Mouse (Mus musculus) retina, postnatal 7 days (tissue): Measurements from ENCODE around the gene Erg.

Experiments used
- DNase-seq: peaks from one replicate; pipeline ENCODE4 v3.0.0-alpha.2; 2012; ENCODE audit warnings: low read depth, low spot score

Gene Erg

DNA sequence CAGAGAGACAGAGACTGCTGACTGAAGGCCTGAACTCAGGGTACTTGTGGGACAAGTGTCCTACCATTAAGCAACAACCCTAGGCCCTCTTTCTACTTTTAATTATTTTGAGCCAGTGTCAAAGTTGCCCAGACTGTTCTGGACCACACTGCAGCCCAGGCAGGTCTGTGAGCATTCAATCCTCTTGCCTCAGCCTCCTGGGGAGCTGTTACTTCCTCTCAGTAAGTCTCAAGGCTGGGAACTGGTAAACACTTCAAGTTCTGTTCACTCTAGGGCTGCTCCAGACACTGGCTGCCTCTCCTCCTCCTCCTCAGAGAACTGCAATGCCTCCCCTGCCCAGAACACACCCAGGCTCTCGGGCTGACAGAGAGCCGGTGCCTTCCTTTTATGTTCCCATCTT lies 140.0 kb downstream of the Erg start:
- no peak for DNase-seq

DNA sequence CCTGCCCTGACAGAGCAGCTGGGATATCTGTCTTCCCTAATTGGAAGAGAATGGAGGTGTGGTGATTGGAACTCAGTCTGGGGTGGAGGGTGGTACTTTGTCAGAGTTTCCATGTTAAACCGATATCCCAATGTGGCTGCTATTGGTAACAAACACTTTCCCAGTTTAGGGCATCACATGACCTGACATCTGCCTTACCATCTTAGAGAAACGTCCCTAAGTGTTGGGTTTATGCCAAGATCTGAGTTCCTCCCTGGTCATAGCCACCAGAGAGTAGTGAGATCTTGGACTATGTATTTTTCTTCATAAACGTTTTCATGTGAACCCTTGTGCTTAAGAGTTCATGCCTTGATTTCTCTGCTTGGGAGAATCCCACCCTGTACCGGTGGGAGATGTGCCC lies 144.4 kb downstream of the Erg start:
- no peak for DNase-seq

GRCm38 (mm10) chr16:95441179-95441578 lies 145.2 kb downstream of the Erg start:
- no peak for DNase-seq

- no peak for DNase-seq
These were observed 146.1 kb downstream of the Erg start for GRCm38 (mm10) chr16:95440334-95440733.

DNA sequence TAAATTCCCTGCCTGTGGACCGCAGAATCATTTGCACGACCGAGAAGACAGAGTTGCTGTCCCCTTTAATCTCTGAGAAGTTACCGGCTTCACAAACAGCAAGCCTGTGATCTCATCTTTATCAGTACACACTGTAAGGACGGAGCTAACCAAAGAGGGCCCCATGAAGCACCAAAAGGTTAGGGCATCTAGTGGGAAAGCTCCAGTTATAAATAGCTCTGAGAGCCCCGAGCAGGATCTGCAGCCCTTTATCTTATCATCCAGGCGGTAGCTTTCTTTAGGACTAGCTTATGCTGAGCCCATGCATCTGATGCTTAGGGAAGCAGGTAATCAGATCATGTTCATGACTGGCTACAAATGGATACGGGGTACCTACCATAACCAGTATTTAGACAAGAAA lies 146.6 kb downstream of the Erg start:
- DNase-seq: no peak

GRCm38 (mm10) chr16:95438848-95439540 lies 147.4 kb downstream of the Erg start:
- no peak for DNase-seq

DNA sequence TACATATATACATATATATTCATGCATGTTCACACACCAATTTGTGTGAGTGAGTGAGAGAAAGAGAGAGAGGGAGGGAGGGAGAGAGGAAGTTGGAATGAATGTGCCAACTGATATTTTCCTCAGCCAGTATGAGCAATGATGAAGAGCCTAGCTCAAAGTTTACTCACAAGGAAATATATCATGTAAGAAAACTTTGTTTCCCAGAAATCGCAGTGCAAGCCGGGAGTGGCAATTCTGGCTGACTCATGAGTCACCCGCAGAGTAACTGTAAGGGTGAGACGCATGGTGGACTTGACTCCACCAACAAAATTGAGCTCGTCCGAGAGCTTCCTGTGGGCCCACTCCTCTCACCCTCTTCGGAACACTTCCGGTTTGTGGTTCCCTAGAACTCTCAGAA lies 149.8 kb downstream of the Erg start:
- no peak for DNase-seq

DNA sequence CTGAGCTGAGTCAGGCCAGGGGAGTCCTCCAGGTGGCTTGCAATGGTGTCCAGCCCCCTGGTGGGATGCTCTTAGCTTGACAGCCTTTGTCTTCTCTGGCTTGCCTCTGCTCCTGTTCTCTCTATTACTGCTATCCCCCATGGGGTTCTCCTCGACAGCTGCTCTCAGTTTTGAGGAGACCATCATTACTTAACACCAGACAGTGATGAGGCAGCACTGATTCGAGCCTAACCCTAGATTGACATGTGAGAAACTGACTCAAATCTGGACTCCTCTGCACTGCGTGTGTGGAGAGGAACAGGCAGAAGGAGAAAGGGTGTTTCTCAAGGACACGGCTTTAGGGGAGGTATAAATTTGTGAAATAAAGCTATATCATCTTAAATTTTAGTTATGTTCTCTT lies 150.3 kb downstream of the Erg start:
- no peak for DNase-seq

GRCm38 (mm10) chr16:95434434-95434833 lies 152.0 kb downstream of the Erg start:
- no peak for DNase-seq

GRCm38 (mm10) chr16:95432540-95432971 lies 153.8 kb downstream of the Erg start:
- no peak for DNase-seq

DNA sequence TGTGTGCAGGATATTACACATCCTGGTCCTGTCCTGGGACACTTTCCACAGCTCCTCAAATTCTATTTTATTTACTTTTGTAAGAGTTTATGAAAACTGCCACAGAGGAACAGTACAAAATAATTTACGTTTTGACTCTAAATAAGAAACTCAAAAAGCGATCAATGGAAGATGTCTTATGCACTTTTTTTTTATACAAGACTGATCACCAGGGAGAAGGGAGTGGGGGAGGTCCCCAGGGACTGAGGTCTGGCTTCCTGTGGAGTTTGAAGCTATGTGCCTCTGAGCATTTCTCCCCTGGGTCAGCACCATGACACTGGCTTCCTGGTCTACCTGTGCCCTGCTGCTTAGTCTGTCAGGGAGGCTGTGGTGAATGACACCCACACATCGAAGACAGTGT lies 156.5 kb downstream of the Erg start:
- DNase-seq: no peak

GRCm38 (mm10) chr16:95428239-95428638 lies 158.2 kb downstream of the Erg start:
- DNase-seq: no peak

- DNase-seq: no peak
These were observed 158.9 kb downstream of the Erg start for GRCm38 (mm10) chr16:95427512-95427911.

GRCm38 (mm10) chr16:95422658-95423073 lies 163.7 kb downstream of the Erg start:
- DNase-seq: no peak

- no peak for DNase-seq
These were observed 165.0 kb downstream of the Erg start for GRCm38 (mm10) chr16:95421235-95421886.

- no peak for DNase-seq
These were observed 170.5 kb downstream of the Erg start for GRCm38 (mm10) chr16:95415921-95416320.

DNA sequence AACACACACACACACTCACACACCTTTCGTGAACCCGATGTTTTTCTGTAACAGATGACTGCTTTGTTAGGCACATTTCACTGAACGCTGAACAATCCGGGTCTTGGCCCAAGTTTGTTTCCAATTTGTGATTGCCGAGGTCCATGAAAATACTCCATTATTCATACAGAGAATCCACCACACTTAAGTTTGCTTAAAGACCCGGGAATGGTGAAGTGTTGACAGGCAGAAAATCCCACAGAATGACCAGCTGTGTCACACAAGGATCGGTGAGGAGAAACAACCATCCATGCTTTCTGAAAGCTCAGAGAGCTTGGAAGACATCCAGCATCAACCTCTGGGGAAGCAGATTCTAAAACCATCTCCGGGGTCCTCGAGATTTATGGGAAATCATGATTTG lies 171.0 kb downstream of the Erg start:
- DNase-seq: no peak

DNA sequence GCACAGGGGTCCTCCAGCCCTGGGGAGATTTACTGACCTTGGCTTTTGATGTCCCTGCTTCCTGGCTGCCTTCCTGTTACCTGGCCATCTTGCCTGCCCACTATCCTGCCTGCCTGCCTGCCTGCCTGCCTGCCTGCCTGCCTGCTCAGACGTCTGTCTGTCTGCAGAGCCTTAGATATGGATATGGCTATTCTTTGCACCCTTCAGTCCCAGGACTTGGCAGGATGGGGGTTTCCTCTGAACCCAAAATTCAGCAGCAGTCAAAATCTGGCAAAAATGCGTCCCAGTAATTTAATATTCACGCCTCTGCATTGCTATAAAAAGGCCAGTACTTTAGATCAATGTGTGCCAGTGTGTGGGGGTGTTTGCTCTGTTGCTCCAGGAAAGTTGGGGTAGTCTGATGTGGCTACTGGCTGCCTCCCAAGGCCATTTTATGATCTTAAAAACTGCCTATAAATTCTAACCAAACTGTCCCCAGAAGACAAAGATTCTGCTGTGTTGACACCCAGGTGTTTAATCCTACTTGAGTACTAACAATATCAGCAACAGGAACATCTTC lies 172.9 kb downstream of the Erg start:
- no peak for DNase-seq

DNA sequence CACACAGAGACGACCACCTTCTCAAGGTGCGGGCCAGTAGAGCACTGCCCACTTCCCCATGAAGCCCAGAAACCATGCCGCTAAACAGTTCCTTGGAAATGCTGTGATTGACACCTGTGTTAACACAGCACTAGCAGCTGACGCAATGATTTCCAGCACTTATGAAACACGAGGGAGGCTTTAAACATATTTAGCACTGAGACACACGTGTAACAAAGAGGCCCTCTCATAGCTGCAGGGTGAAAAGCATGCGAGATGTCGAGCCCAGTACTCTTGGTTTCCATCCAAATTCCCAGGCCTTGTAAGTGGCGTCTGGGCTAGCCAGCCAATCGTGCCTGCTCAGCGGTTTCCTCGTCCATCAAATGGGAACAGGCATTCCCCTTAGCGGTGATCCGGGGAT lies 178.3 kb downstream of the Erg start:
- no peak for DNase-seq

- DNase-seq: no peak
These were observed 180.9 kb downstream of the Erg start for GRCm38 (mm10) chr16:95405496-95405895.

GRCm38 (mm10) chr16:95403453-95403852 lies 182.9 kb downstream of the Erg start:
- DNase-seq: no peak

DNA sequence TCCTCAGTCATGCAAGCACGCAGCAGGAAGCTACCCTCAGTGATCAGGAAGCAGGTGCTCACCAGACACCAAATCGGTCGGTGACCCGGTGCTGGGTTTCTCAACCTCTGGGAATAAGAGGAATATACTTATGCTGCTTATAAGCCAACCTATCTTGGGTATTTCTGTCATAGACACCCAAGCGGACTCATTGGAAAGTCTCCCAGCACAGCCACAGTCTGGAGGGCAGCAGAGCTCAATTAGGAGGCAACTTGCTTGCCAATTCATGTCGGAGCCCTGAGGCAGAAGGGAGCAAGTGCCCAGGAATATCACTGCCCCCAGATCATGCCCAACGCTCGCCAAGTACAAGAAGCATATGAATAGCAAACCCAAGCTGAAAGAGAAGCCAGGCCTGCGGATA lies 184.5 kb downstream of the Erg start:
- no peak for DNase-seq

DNA sequence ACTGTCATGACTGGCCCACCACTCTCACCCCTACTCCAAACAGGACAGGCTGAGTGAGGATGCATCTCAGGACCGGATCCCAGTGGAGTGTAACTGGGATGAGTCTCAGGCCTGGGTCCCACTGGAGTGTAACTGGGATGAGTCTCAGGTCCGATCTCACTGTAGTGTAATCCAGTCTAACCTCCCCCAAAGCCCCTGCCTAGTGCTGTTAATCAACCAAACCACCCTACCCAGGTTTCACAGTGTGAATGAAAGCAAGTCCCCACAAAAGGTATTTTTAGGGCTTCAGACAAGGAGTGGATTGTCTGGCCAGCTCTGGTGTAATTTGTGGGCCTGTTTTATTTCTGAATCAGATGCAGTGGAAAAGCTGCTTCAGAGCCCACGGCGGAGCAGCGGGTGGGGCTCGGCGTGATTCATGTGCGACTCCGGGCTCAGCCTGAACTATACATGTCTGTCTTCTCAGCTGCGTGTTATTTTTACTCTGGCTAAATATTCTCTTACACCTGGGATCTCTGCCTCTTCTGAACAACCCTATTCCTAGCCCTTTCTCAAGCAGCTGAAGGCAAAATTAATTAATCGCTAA lies 187.5 kb downstream of the Erg start:
- no peak for DNase-seq
